11 mouse cellular contexts compared by ENCODE assay signal in genomic region chr17:47008506-47008905, GRCm38 (mm10). TPM values are rescaled to one million over a fixed set of nuclear protein-coding genes. Genes with fewer than 3 reads are reported as not detected.
DNase-seq lines count a peak whose midpoint lies in the region; ATAC-seq and TF ChIP-seq lines count a peak whose summit lies in the region.
"Had no signal": no experiment of that assay in that cellular context is flagged by ENCODE, and none has a peak within 500 bp of the region (broad histone marks: within the 10 kb centered on the region; RNA-seq: fewer than 3 reads in every experiment).

No protein-coding gene starts in this region.

- peak overlapping the region; percentile 96 for H3K4me3 ChIP-seq in kidney, embryonic 14.5 days (ENCODE audit: low read length)
- H3K4me3 ChIP-seq in embryonic facial prominence, embryonic 12.5 days, result peak overlapping the region; percentile 96; the same call in 1 of the 2 replicates
- H3K4me3 ChIP-seq in intestine, embryonic 14.5 days (ENCODE audit: low read depth, low read length), result peak overlapping the region; percentile 96
- H3K4me3 ChIP-seq in midbrain, embryonic 16.5 days (ENCODE audit: low read depth, low read length), result no peak overlapping the region
- H3K4me3 ChIP-seq in kidney, adult 2 months (ENCODE audit: insufficient read depth, low read depth, low read length), result no peak overlapping the region

- H3K36me3 ChIP-seq in kidney, embryonic 14.5 days (ENCODE audit: control insufficient read depth, insufficient read depth, low read length), result peaks cover 7% of the 10 kb centered on the region
- no peaks in the 10 kb centered on the region for H3K36me3 ChIP-seq in embryonic facial prominence, embryonic 12.5 days
- H3K36me3 ChIP-seq in intestine, embryonic 14.5 days (ENCODE audit: control insufficient read depth, insufficient read depth, low read length), result peaks cover 13% of the 10 kb centered on the region
- no peaks in the 10 kb centered on the region for H3K36me3 ChIP-seq in midbrain, embryonic 16.5 days (ENCODE audit: control insufficient read depth, insufficient read depth, low read length)
- no peaks in the 10 kb centered on the region for H3K36me3 ChIP-seq in kidney, adult 2 months (ENCODE audit: control insufficient read depth, insufficient read depth, low read length)

- WGBS in kidney, embryonic 14.5 days, result 42% methylated on average over 8 of the region's 8 CpGs
- WGBS in embryonic facial prominence, embryonic 12.5 days, result 44% methylated on average over 8 of the region's 8 CpGs
- WGBS in intestine, embryonic 14.5 days, result 34% methylated on average over 8 of the region's 8 CpGs
- 47% methylated on average over 8 of the region's 8 CpGs for WGBS in midbrain, embryonic 16.5 days
- 26% methylated on average over 8 of the region's 8 CpGs for WGBS in kidney, adult 2 months

- no peak for TF ChIP-seq CTCF in kidney, adult 2 months (conservative IDR thresholded peaks at IDR 0.05; ENCODE audit: insufficient read depth, insufficient read length, low read depth, low read length)

- DNase-seq in kidney, adult 9 months, result no peak
- no peak for DNase-seq in intestine, embryonic 14.5 days (ENCODE audit: low spot score)
- DNase-seq in right cerebral cortex, postnatal 25 days, result no peak
- no peak for DNase-seq in kidney, adult 2 months
- no peak for DNase-seq in retina, postnatal 1 day
- DNase-seq: cerebellum, adult 18-20 months; layer of hippocampus, adult 9-11 months; right cerebral cortex, postnatal 4 days had no signal

- H3K4me1 ChIP-seq in kidney, embryonic 14.5 days (ENCODE audit: control insufficient read depth, insufficient read depth, low read length), result peaks cover 17% of the 10 kb centered on the region
- peaks cover 13% of the 10 kb centered on the region for H3K4me1 ChIP-seq in embryonic facial prominence, embryonic 12.5 days
- H3K4me1 ChIP-seq in intestine, embryonic 14.5 days (replicated peaks; ENCODE audit: control insufficient read depth, insufficient read depth, low read length), result peaks cover 10% of the 10 kb centered on the region
- peaks cover 20% of the 10 kb centered on the region for H3K4me1 ChIP-seq in midbrain, embryonic 16.5 days (ENCODE audit: control insufficient read depth, insufficient read depth, low read length)
- H3K4me1 ChIP-seq in kidney, adult 2 months (ENCODE audit: control insufficient read depth, insufficient read depth, low read length), result peaks cover 14% of the 10 kb centered on the region; the same call in 1 of the 2 replicates

- H3K4me2 ChIP-seq in kidney, embryonic 14.5 days (replicated peaks; ENCODE audit: low read depth, low read length), result peak overlapping the region; percentile 67
- peak overlapping the region; percentile 60 for H3K4me2 ChIP-seq in embryonic facial prominence, embryonic 12.5 days (replicated peaks)
- H3K4me2 ChIP-seq in intestine, embryonic 14.5 days (ENCODE audit: low read length), result peak overlapping the region; percentile 86
- H3K4me2 ChIP-seq in midbrain, embryonic 16.5 days (ENCODE audit: low read length), result peak overlapping the region; percentile 95

- no peaks in the 10 kb centered on the region for H3K9me3 ChIP-seq in kidney, embryonic 14.5 days (ENCODE audit: control insufficient read depth, low read length)
- no peaks in the 10 kb centered on the region for H3K9me3 ChIP-seq in embryonic facial prominence, embryonic 12.5 days
- H3K9me3 ChIP-seq in intestine, embryonic 14.5 days (ENCODE audit: control insufficient read depth, low read length), result no peaks in the 10 kb centered on the region
- H3K9me3 ChIP-seq in midbrain, embryonic 16.5 days (replicated peaks; ENCODE audit: control insufficient read depth, low read length, poor library complexity, severe bottlenecking), result no peaks in the 10 kb centered on the region

- peak overlapping the region; percentile 94; the same call in 1 of the 2 replicates for H3K9ac ChIP-seq in kidney, embryonic 14.5 days (ENCODE audit: low read depth, low read length)
- H3K9ac ChIP-seq in embryonic facial prominence, embryonic 12.5 days, result peak overlapping the region; percentile 88; the same call in 1 of the 2 replicates
- H3K9ac ChIP-seq in intestine, embryonic 14.5 days (ENCODE audit: low read length), result peak overlapping the region; percentile 91
- H3K9ac ChIP-seq in midbrain, embryonic 16.5 days (ENCODE audit: low read depth, low read length), result peak overlapping the region; percentile 93; the same call in 1 of the 2 replicates

- H3K27ac ChIP-seq in kidney, embryonic 14.5 days (ENCODE audit: low read depth, low read length), result no peak overlapping the region
- no peak overlapping the region for H3K27ac ChIP-seq in embryonic facial prominence, embryonic 12.5 days
- no peak overlapping the region for H3K27ac ChIP-seq in intestine, embryonic 14.5 days (ENCODE audit: low read depth)
- H3K27ac ChIP-seq in midbrain, embryonic 16.5 days (ENCODE audit: low read length), result no peak overlapping the region
- no peak overlapping the region for H3K27ac ChIP-seq in kidney, adult 2 months (ENCODE audit: insufficient read depth, low read depth, low read length)

- no peak for ATAC-seq in kidney, embryonic 14.5 days (ENCODE audit: low FRiP score, low TSS enrichment)
- no peak for ATAC-seq in embryonic facial prominence, embryonic 12.5 days (ENCODE audit: insufficient number of reproducible peaks, insufficient read depth, low FRiP score, low TSS enrichment)
- no peak for ATAC-seq in intestine, embryonic 14.5 days (replicated peaks; ENCODE audit: low FRiP score, low TSS enrichment, low read depth)
- ATAC-seq in midbrain, embryonic 16.5 days, result no peak

- TF ChIP-seq POLR2A in kidney, adult 2 months (IDR thresholded peaks at IDR 0.05; ENCODE audit: low read depth, low read length), result no peak

- no peaks in the 10 kb centered on the region for H3K27me3 ChIP-seq in kidney, embryonic 14.5 days (ENCODE audit: control insufficient read depth, insufficient read depth, low read length)
- H3K27me3 ChIP-seq in embryonic facial prominence, embryonic 12.5 days, result no peaks in the 10 kb centered on the region
- H3K27me3 ChIP-seq in intestine, embryonic 14.5 days (replicated peaks; ENCODE audit: control insufficient read depth, insufficient read depth, low read length), result no peaks in the 10 kb centered on the region
- H3K27me3 ChIP-seq in midbrain, embryonic 16.5 days (ENCODE audit: control insufficient read depth, insufficient read depth, low read depth, low read length), result no peaks in the 10 kb centered on the region
- H3K27me3 ChIP-seq in kidney, adult 2 months (replicated peaks; ENCODE audit: control insufficient read depth, insufficient read depth, low read length), result no peaks in the 10 kb centered on the region

RNA-seq across cellular contexts. Expression of gene Ubr2, which starts 1.9 kb away (rescaled TPM):
- 18.9 and 30.4 TPM in 2 replicates for polyA plus RNA-seq in kidney, embryonic 14.5 days (2014; fragmentation: Nextera tagmentation; extraction: Ambion mirVana)
- 21.1 and 22.8 TPM in 2 replicates for polyA plus RNA-seq in embryonic facial prominence, embryonic 12.5 days (2016; fragmentation: Nextera tagmentation; extraction: Ambion mirVana)
- 21.3 and 23.8 TPM in 2 replicates for polyA plus RNA-seq in intestine, embryonic 14.5 days (2014; fragmentation: Nextera tagmentation; extraction: Ambion mirVana)
- polyA plus RNA-seq in midbrain, embryonic 16.5 days (2015; fragmentation: Nextera tagmentation; extraction: Ambion mirVana), result 14.3 and 14.7 TPM in 2 replicates
- polyA plus RNA-seq in kidney, adult 2 months (2012; rRNA removed), result 25.3 and 27.2 TPM in 2 replicates

Comparison
In these comparisons a context has a peak if more than half of its experiments do, and no peak if none do; other contexts are left out.
1. H3K4me3 ChIP-seq: peak in kidney, embryonic 14.5 days (single experiment), embryonic facial prominence, embryonic 12.5 days (single experiment) and intestine, embryonic 14.5 days (single experiment); none in midbrain, embryonic 16.5 days (single experiment) and kidney, adult 2 months (single experiment).
2. Peak in every context shown above with its lines, with median percentiles within 50 percentile points of each other: H3K4me2 ChIP-seq and H3K9ac ChIP-seq.